9 mouse cellular contexts compared by ENCODE assay signal in genomic region chr1:104768371-104769249, GRCm38 (mm10). TPM values are rescaled to one million over a fixed set of nuclear protein-coding genes. Genes with fewer than 3 reads are reported as not detected.
DNase-seq lines count a peak whose midpoint lies in the region; ATAC-seq and TF ChIP-seq lines count a peak whose summit lies in the region.
"Had no signal": no experiment of that assay in that cellular context is flagged by ENCODE, and none has a peak within 500 bp of the region (broad histone marks: within the 10 kb centered on the region; RNA-seq: fewer than 3 reads in every experiment).

Gene Cdh20 (plus strand): TSS chr1:104768529.

- peak within 1 kb of the TSS; percentile 41 for H3K9ac ChIP-seq in kidney, embryonic 16.5 days (replicated peaks; ENCODE audit: low read length)
- peak within 1 kb of the TSS; percentile 64 for H3K9ac ChIP-seq in forebrain, embryonic 14.5 days (ENCODE audit: low read length)
- peak within 1 kb of the TSS; percentile 62 for H3K9ac ChIP-seq in hindbrain, postnatal 0 days (replicated peaks; ENCODE audit: low read length)
- no peak within 1 kb of the TSS for H3K9ac ChIP-seq in liver, embryonic 15.5 days
- H3K9ac ChIP-seq in stomach, embryonic 15.5 days, result no peak within 1 kb of the TSS

- peaks cover 21% of the 10 kb centered on the region for H3K27me3 ChIP-seq in kidney, embryonic 16.5 days (ENCODE audit: insufficient read depth, low read length)
- H3K27me3 ChIP-seq in forebrain, embryonic 14.5 days (replicated peaks; ENCODE audit: control insufficient read depth, insufficient read depth, low read length), result 0 out of 2 replicates have a peak, but pooled peaks cover 3% of the 10 kb centered on the region
- no peaks in the 10 kb centered on the region for H3K27me3 ChIP-seq in hindbrain, postnatal 0 days (ENCODE audit: insufficient read depth, low read length)
- peaks cover 24% of the 10 kb centered on the region for H3K27me3 ChIP-seq in liver, embryonic 15.5 days
- H3K27me3 ChIP-seq in stomach, embryonic 15.5 days (replicated peaks), result peaks cover 11% of the 10 kb centered on the region

- H3K4me3 ChIP-seq in kidney, embryonic 16.5 days (ENCODE audit: low read length), result peak within 1 kb of the TSS; percentile 50
- H3K4me3 ChIP-seq in forebrain, embryonic 14.5 days (ENCODE audit: low read depth, low read length), result peak within 1 kb of the TSS; percentile 55
- peak within 1 kb of the TSS; percentile 57 for H3K4me3 ChIP-seq in hindbrain, postnatal 0 days (ENCODE audit: low read length)
- H3K4me3 ChIP-seq in liver, embryonic 15.5 days (replicated peaks), result no peak within 1 kb of the TSS
- H3K4me3 ChIP-seq in stomach, embryonic 15.5 days (replicated peaks), result peak within 1 kb of the TSS; percentile 38

- DNase-seq in kidney, adult 18-20 months, result no peak
- peak; percentile 35 for DNase-seq in cerebellum, adult 11 months
- DNase-seq in forebrain, embryonic 14.5 days (ENCODE audit: low spot score), result peak; percentile 76
- peak; percentile 77 for DNase-seq in hindbrain, postnatal 0 days (ENCODE audit: low spot score)

- ATAC-seq in kidney, embryonic 16.5 days (ENCODE audit: low FRiP score, low TSS enrichment), result peak; percentile 80
- peak; percentile 80 for ATAC-seq in forebrain, embryonic 14.5 days
- ATAC-seq in hindbrain, postnatal 0 days, result peak; percentile 57
- no peak for ATAC-seq in liver, embryonic 15.5 days (ENCODE audit: insufficient read depth)
- peak; percentile 47; the same call in 1 of the 2 replicates for ATAC-seq in stomach, embryonic 15.5 days (ENCODE audit: insufficient read depth, low FRiP score, low read depth)
- no peak for ATAC-seq in erythroid progenitor cell, adult 5-6 weeks (replicated peaks; ENCODE audit: low FRiP score, poor library complexity, severe bottlenecking)

- under 1% methylated on average over 46 of the region's 46 CpGs for WGBS in kidney, embryonic 16.5 days
- under 1% methylated on average over 46 of the region's 46 CpGs for WGBS in forebrain, embryonic 14.5 days
- under 1% methylated on average over 45 of the region's 46 CpGs for WGBS in hindbrain, postnatal 0 days
- WGBS in liver, embryonic 15.5 days (ENCODE audit: insufficient replicate concordance), result 1% methylated on average over 46 of the region's 46 CpGs
- WGBS in stomach, embryonic 15.5 days, result under 1% methylated on average over 46 of the region's 46 CpGs

- peaks cover 9% of the 10 kb centered on the region for H3K4me1 ChIP-seq in kidney, embryonic 16.5 days (ENCODE audit: insufficient read depth, low read length)
- no peaks in the 10 kb centered on the region for H3K4me1 ChIP-seq in forebrain, embryonic 14.5 days (ENCODE audit: control insufficient read depth, insufficient read depth, low read length)
- peaks cover 6% of the 10 kb centered on the region; the same call in 1 of the 2 replicates for H3K4me1 ChIP-seq in hindbrain, postnatal 0 days (ENCODE audit: insufficient read depth, low read length)
- H3K4me1 ChIP-seq in liver, embryonic 15.5 days (replicated peaks), result no peaks in the 10 kb centered on the region
- peaks cover 13% of the 10 kb centered on the region; the same call in 1 of the 2 replicates for H3K4me1 ChIP-seq in stomach, embryonic 15.5 days

- H3K4me2 ChIP-seq in kidney, embryonic 16.5 days (replicated peaks; ENCODE audit: low read depth, low read length), result peak within 1 kb of the TSS; percentile 90
- H3K4me2 ChIP-seq in forebrain, embryonic 14.5 days (ENCODE audit: low read length), result peak within 1 kb of the TSS; percentile 99
- peak within 1 kb of the TSS; percentile 95 for H3K4me2 ChIP-seq in hindbrain, postnatal 0 days (ENCODE audit: low read depth, low read length)
- H3K4me2 ChIP-seq in liver, embryonic 15.5 days, result peak within 1 kb of the TSS; percentile 33
- peak within 1 kb of the TSS; percentile 81 for H3K4me2 ChIP-seq in stomach, embryonic 15.5 days

- no peak within 1 kb of the TSS for H3K27ac ChIP-seq in kidney, embryonic 16.5 days (ENCODE audit: low read length)
- H3K27ac ChIP-seq in forebrain, embryonic 14.5 days (ENCODE audit: low read depth, low read length), result no peak within 1 kb of the TSS
- H3K27ac ChIP-seq in hindbrain, postnatal 0 days, result peak within 1 kb of the TSS; percentile 82
- H3K27ac ChIP-seq in liver, embryonic 15.5 days (replicated peaks), result no peak within 1 kb of the TSS
- H3K27ac ChIP-seq in stomach, embryonic 15.5 days, result no peak within 1 kb of the TSS

- no peaks in the 10 kb centered on the region for H3K9me3 ChIP-seq in kidney, embryonic 16.5 days (ENCODE audit: low read length)
- H3K9me3 ChIP-seq in forebrain, embryonic 14.5 days (replicated peaks; ENCODE audit: control insufficient read depth, low read length), result no peaks in the 10 kb centered on the region
- no peaks in the 10 kb centered on the region for H3K9me3 ChIP-seq in hindbrain, postnatal 0 days (ENCODE audit: low read length)
- no peaks in the 10 kb centered on the region for H3K9me3 ChIP-seq in liver, embryonic 15.5 days (replicated peaks)
- no peaks in the 10 kb centered on the region for H3K9me3 ChIP-seq in stomach, embryonic 15.5 days

- no peaks in the 10 kb centered on the region for H3K36me3 ChIP-seq in kidney, embryonic 16.5 days (ENCODE audit: insufficient read depth, low read length)
- H3K36me3 ChIP-seq in forebrain, embryonic 14.5 days (ENCODE audit: control insufficient read depth, insufficient read depth, low read length), result no peaks in the 10 kb centered on the region
- H3K36me3 ChIP-seq in hindbrain, postnatal 0 days (ENCODE audit: insufficient read depth, low read length), result no peaks in the 10 kb centered on the region
- H3K36me3 ChIP-seq in liver, embryonic 15.5 days (replicated peaks), result no peaks in the 10 kb centered on the region
- no peaks in the 10 kb centered on the region for H3K36me3 ChIP-seq in stomach, embryonic 15.5 days

- TF ChIP-seq CTCF in hindbrain, postnatal 0 days (IDR thresholded peaks at IDR 0.05; ENCODE audit: low read depth), result no peak

RNA-seq across cellular contexts. Expression of gene Cdh20, which starts in this region (rescaled TPM):
- 0.12 and 0.14 TPM in 2 replicates for polyA plus RNA-seq in kidney, embryonic 16.5 days (2015; fragmentation: Nextera tagmentation; extraction: Ambion mirVana)
- polyA plus RNA-seq in forebrain, embryonic 14.5 days (2014; fragmentation: Nextera tagmentation; extraction: Ambion mirVana), result 0.36 and 0.47 TPM in 2 replicates
- 17.0 and 18.3 TPM in 2 replicates for total RNA-seq in hindbrain, postnatal 0 days (2014; rRNA removed)
- polyA plus RNA-seq in hindbrain, postnatal 0 days (2015; fragmentation: Nextera tagmentation; extraction: Ambion mirVana), result 4.6 and 5.6 TPM in 2 replicates
- not detected in 2 replicates for polyA plus RNA-seq in liver, embryonic 15.5 days (2015; fragmentation: Nextera tagmentation; extraction: Ambion mirVana)
- 0.10 and 0.13 TPM in 2 replicates for polyA plus RNA-seq in stomach, embryonic 15.5 days (2015; fragmentation: Nextera tagmentation; extraction: Ambion mirVana)
- total RNA-seq in erythroid progenitor cell, adult 5-6 weeks (2015; ENCODE audit: low replicate concordance), result not detected in 2 replicates
- total RNA-seq in erythroid progenitor cell, adult 5-6 weeks (2017; ENCODE audit: low replicate concordance), result not detected in 2 replicates
- total RNA-seq: MEL had no signal

Comparison
In these comparisons a context has a peak if more than half of its experiments do, and no peak if none do; other contexts are left out.
1. RNA of gene Cdh20 (total RNA-seq): 17.0 to 18.3 TPM in hindbrain, postnatal 0 days; not detected in erythroid progenitor cell, adult 5-6 weeks; every median in the first group is over 10 times any median in the second.
2. Peak in ATAC-seq, H3K4me3 ChIP-seq, H3K9ac ChIP-seq and H3K4me2 ChIP-seq in kidney, embryonic 16.5 days; RNA of the gene not detected or under 1 TPM.
3. Peak in DNase-seq, ATAC-seq, H3K4me3 ChIP-seq, H3K9ac ChIP-seq and H3K4me2 ChIP-seq in forebrain, embryonic 14.5 days; RNA of the gene not detected or under 1 TPM.
4. Peak in ATAC-seq, H3K4me3 ChIP-seq and H3K4me2 ChIP-seq in stomach, embryonic 15.5 days; RNA of the gene not detected or under 1 TPM.
5. H3K4me2 ChIP-seq: peak in every context shown above with its lines; median percentile 99 in forebrain, embryonic 14.5 days; 95 in hindbrain, postnatal 0 days; 90 in kidney, embryonic 16.5 days; 81 in stomach, embryonic 15.5 days; 33 in liver, embryonic 15.5 days.